Mouse (Mus musculus) heart, adult 2 months (tissue): ENCODE results near the gene Stxbp3.

ENCODE experiments used
- CTCF ChIP-seq: fragments of 200-600 bp; IDR thresholded peaks from 2 replicates; pipeline ENCODE4 v1.8.1; 2022; ENCODE audit warnings: antibody characterized with exemption, mild to moderate bottlenecking, moderate library complexity
- POLR2A ChIP-seq: fragments of 200-500 bp; IDR thresholded peaks from 2 replicates; pipeline ENCODE4 v1.6.1; 2011; ENCODE audit warnings: mild to moderate bottlenecking, low read depth, low read length, control low read depth; ENCODE audit not compliant: insufficient read depth

DNA sequence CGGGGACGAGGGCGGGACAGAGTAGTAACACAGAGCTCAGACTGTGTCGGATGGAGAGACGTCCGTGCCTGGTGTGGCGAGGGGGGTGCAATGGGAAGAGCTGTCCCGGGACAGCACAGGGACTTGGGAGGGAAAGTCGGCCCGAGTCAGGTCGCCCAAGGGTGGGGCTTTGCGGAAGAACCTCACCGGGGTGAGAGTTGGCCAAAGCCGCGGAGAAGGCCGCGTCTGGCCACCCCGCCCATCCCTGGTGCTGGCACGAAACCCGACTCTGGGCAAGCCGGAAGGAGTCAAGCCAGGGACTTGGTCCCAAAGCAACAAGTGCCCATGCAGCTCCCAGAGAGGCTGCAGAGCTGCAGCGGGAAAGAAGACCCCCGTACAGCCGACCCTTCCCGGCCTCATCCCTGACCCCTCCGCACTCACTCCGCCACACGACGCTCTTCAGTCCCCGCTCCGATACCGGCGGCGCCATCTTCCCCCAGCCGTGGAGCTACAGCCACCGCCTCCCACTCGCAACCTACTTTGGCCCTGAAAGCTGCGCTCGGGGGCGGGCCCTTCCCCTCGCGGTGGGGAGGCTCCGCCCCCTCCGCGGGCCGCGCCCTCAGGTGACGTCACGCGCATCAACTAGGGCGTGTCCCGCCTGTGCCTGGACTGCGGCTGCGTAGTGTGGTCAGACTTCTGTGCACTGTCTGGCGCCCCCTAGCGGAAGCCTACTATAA, at the start of gene Stxbp3:
- TF ChIP-seq POLR2A, result peak; percentile 88
- peak; percentile 99; the same call in 1 of the 2 replicates for TF ChIP-seq CTCF
